Mouse (Mus musculus): Measurements from ENCODE around the gene Wdr78. TPM values are rescaled to one million over a fixed set of nuclear protein-coding genes. Genes with fewer than 3 reads are reported as not detected.

Gene Wdr78
- polyA plus RNA-seq, 1 experiment: 0.47 TPM

DNA sequence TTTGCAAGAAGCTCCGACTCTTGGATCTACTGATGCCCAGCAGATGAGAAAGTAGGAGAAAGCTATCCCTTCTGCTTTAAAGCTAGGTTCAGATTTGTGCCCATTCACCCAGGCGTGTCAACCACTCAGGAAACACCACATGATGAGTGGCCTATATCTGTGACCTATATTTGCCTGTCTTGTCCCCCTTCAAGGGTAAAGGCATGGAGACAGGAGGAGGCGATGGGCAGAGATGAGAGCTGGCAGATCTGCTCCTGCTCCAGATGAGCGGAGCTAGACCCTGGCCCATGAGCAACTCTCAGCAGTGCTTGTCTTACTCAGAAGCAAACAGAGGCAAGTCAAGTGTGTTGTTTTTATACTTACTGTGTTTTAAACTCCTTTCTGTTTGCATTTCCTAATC, 103.6 kb downstream of the Wdr78 start:
- TF ChIP-seq MYOD1 (IDR thresholded peaks at IDR 0.05; ENCODE audit: control insufficient read depth in 1 of 3, insufficient read length in 2 of 3, low read depth in 2 of 3) (no peak), MAX (IDR thresholded peaks at IDR 0.05; ENCODE audit: low read depth) (no peak), POLR2A (IDR thresholded peaks at IDR 0.05; ENCODE audit: insufficient read length, low read depth) (no peak), USF1 (IDR thresholded peaks at IDR 0.05; ENCODE audit: low read depth) (no peak), E2F4 (IDR thresholded peaks at IDR 0.05; ENCODE audit: insufficient read depth) (no peak), TCF12 (IDR thresholded peaks at IDR 0.05; ENCODE audit: insufficient read depth, poor library complexity, severe bottlenecking) (no peak), TCF3 (IDR thresholded peaks at IDR 0.05; ENCODE audit: insufficient read length, low read depth) (no peak), CEBPB (IDR thresholded peaks at IDR 0.05; ENCODE audit: insufficient read depth, poor library complexity, severe bottlenecking) (no peak), POLR2AphosphoS2 (IDR thresholded peaks at IDR 0.05; ENCODE audit: insufficient read length, low read depth) (no peak), SRF (IDR thresholded peaks at IDR 0.05; ENCODE audit: control insufficient read depth, insufficient read length, low read depth) (no peak), MYOG (IDR thresholded peaks at IDR 0.05; ENCODE audit: control insufficient read depth in 1 of 3, insufficient read depth in 1 of 3, insufficient read length in 2 of 3, low read depth in 2 of 3) (no peak), REST (IDR thresholded peaks at IDR 0.05; ENCODE audit: insufficient read depth, insufficient read length) (no peak)
- no peak overlapping the region for H3ac ChIP-seq (ENCODE audit: control insufficient read depth, insufficient read length)
- H3K79me2 ChIP-seq (ENCODE audit: control insufficient read depth, insufficient read depth): no peaks in the 10 kb centered on the region

DNA sequence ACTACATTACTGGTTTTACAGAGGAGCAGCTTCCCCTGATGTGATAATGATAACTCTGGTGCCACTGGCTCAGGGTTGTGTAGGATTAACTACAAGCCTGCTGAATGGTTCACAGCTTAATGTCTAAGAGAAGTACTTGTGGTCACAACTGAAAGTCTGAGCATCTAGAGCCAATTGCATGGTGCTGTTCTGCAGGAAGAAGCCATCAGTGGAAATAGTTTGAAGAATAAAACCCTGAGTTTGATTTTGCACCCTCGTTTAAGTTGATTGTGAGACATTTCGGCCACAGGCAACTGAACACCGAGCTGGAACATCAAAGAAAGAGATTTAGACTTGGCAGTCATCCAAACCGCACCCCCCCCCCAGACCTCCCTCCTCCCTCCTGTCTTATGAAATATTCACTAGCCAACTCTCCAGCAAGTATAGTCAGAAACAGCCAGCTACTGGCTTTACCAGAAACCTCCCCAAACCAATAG, 107.4 kb downstream of the Wdr78 start:
- Histone ChIP-seq H3K79me2 (ENCODE audit: control insufficient read depth, insufficient read depth) (no peaks in the 10 kb centered on the region), H3K4me2 (ENCODE audit: low read depth) (no peak overlapping the region), H3K27me3 (ENCODE audit: control insufficient read depth, insufficient read depth, insufficient read length) (no peaks in the 10 kb centered on the region), H3K4me3 (no peak overlapping the region), H3K36me3 (ENCODE audit: control insufficient read depth, insufficient read depth) (no peaks in the 10 kb centered on the region), H3ac (ENCODE audit: control insufficient read depth, insufficient read length) (no peak overlapping the region)
- TF ChIP-seq E2F4 (IDR thresholded peaks at IDR 0.05; ENCODE audit: insufficient read depth) (no peak), REST (IDR thresholded peaks at IDR 0.05; ENCODE audit: insufficient read depth, insufficient read length) (no peak), SRF (IDR thresholded peaks at IDR 0.05; ENCODE audit: control insufficient read depth, insufficient read length, low read depth) (no peak), POLR2AphosphoS2 (IDR thresholded peaks at IDR 0.05; ENCODE audit: insufficient read length, low read depth) (no peak), USF1 (IDR thresholded peaks at IDR 0.05; ENCODE audit: low read depth) (no peak), MAX (IDR thresholded peaks at IDR 0.05; ENCODE audit: low read depth) (no peak), TCF12 (IDR thresholded peaks at IDR 0.05; ENCODE audit: insufficient read depth, poor library complexity, severe bottlenecking) (no peak), TCF3 (IDR thresholded peaks at IDR 0.05; ENCODE audit: insufficient read length, low read depth) (no peak), CEBPB (IDR thresholded peaks at IDR 0.05; ENCODE audit: insufficient read depth, poor library complexity, severe bottlenecking) (no peak), MYOG (IDR thresholded peaks at IDR 0.05; ENCODE audit: control insufficient read depth in 1 of 3, insufficient read depth in 1 of 3, insufficient read length in 2 of 3, low read depth in 2 of 3) (no peak), POLR2A (IDR thresholded peaks at IDR 0.05; ENCODE audit: insufficient read length, low read depth) (no peak), MYOD1 (IDR thresholded peaks at IDR 0.05; ENCODE audit: control insufficient read depth in 1 of 3, insufficient read length in 2 of 3, low read depth in 2 of 3) (no peak)

More for the DNA sequence above, 103.6 kb downstream of the Wdr78 start:
- no peak overlapping the region for H3K4me3 ChIP-seq
- H3K36me3 ChIP-seq (ENCODE audit: control insufficient read depth, insufficient read depth): no peaks in the 10 kb centered on the region
- H3K4me2 ChIP-seq (ENCODE audit: low read depth): no peak overlapping the region
- no peaks in the 10 kb centered on the region for H3K27me3 ChIP-seq (ENCODE audit: control insufficient read depth, insufficient read depth, insufficient read length)

DNA sequence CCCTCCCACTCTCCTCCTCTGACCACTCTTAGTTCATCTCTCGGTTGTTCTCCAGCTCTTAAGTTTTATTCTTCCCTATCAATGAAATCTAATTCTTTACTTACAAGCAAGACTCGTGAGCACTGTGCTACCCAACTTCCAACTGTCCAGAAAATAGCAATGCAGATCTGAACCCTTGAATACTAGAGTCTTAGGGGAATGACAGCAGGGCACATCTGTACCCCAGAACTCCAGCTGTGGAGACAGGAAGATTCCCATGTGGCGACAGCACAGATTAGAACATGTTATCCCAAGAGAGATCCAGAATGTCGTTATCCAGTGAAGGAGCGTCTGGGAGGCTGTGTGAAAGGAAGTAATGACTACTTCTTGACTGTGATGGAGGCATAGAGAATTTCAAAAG, 108.1 kb downstream of the Wdr78 start:
- H3K36me3 ChIP-seq (ENCODE audit: control insufficient read depth, insufficient read depth): no peaks in the 10 kb centered on the region
- no peaks in the 10 kb centered on the region for H3K79me2 ChIP-seq (ENCODE audit: control insufficient read depth, insufficient read depth)
- TF ChIP-seq USF1 (IDR thresholded peaks at IDR 0.05; ENCODE audit: low read depth) (no peak), POLR2A (IDR thresholded peaks at IDR 0.05; ENCODE audit: insufficient read length, low read depth) (no peak), POLR2AphosphoS2 (IDR thresholded peaks at IDR 0.05; ENCODE audit: insufficient read length, low read depth) (no peak), TCF3 (IDR thresholded peaks at IDR 0.05; ENCODE audit: insufficient read length, low read depth) (no peak), CEBPB (IDR thresholded peaks at IDR 0.05; ENCODE audit: insufficient read depth, poor library complexity, severe bottlenecking) (no peak), MYOG (IDR thresholded peaks at IDR 0.05; ENCODE audit: control insufficient read depth in 1 of 3, insufficient read depth in 1 of 3, insufficient read length in 2 of 3, low read depth in 2 of 3) (no peak), E2F4 (IDR thresholded peaks at IDR 0.05; ENCODE audit: insufficient read depth) (no peak), SRF (IDR thresholded peaks at IDR 0.05; ENCODE audit: control insufficient read depth, insufficient read length, low read depth) (no peak), MYOD1 (IDR thresholded peaks at IDR 0.05; ENCODE audit: control insufficient read depth in 1 of 3, insufficient read length in 2 of 3, low read depth in 2 of 3) (no peak), TCF12 (IDR thresholded peaks at IDR 0.05; ENCODE audit: insufficient read depth, poor library complexity, severe bottlenecking) (no peak), REST (IDR thresholded peaks at IDR 0.05; ENCODE audit: insufficient read depth, insufficient read length) (no peak), MAX (IDR thresholded peaks at IDR 0.05; ENCODE audit: low read depth) (no peak)
- H3ac ChIP-seq (ENCODE audit: control insufficient read depth, insufficient read length): no peak overlapping the region
- H3K4me3 ChIP-seq: no peak overlapping the region
- no peaks in the 10 kb centered on the region for H3K27me3 ChIP-seq (ENCODE audit: control insufficient read depth, insufficient read depth, insufficient read length)
- H3K4me2 ChIP-seq (ENCODE audit: low read depth): no peak overlapping the region

DNA sequence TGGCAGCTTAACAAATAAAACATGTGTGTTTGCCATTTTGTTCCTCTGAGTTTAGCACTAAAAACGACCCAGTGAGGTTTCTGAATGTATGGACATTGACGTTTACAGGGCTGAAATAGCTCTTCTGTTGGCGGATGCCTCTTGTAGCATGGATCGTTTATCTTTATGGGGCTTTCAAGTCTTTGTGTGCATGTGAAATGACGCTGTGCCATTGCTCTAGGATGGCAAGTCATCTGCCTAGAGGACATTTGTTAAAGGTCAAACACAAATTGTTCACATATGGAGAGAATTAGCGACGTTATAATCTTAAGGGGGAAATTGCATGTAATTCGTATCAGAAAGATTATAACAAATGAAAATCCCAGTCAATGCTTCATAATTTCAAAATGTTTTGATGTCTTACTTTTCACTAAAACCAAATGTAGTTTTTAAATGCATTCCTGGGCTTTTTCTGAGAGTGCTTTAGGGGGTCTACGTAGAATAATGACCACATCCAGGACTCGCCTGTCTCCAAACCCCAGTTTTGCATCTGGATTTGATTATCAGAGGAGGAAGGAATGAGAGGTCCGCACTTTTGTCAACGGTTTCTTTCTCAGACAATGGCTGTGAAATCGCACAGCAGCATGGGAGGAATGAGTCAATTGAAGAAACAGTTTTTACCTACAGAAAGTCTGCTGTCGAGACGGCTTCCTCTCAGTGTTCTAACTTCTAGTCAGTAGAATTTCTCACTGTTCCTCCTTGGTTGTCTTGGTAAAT, 109.0 kb downstream of the Wdr78 start:
- Histone ChIP-seq H3K4me2 (ENCODE audit: low read depth) (no peak overlapping the region), H3K27me3 (ENCODE audit: control insufficient read depth, insufficient read depth, insufficient read length) (no peaks in the 10 kb centered on the region), H3K79me2 (ENCODE audit: control insufficient read depth, insufficient read depth) (no peaks in the 10 kb centered on the region), H3K4me3 (no peak overlapping the region), H3K36me3 (ENCODE audit: control insufficient read depth, insufficient read depth) (no peaks in the 10 kb centered on the region), H3ac (ENCODE audit: control insufficient read depth, insufficient read length) (no peak overlapping the region)
- TF ChIP-seq E2F4 (IDR thresholded peaks at IDR 0.05; ENCODE audit: insufficient read depth) (no peak), REST (IDR thresholded peaks at IDR 0.05; ENCODE audit: insufficient read depth, insufficient read length) (no peak), USF1 (IDR thresholded peaks at IDR 0.05; ENCODE audit: low read depth) (no peak), MYOG (IDR thresholded peaks at IDR 0.05; ENCODE audit: control insufficient read depth in 1 of 3, insufficient read depth in 1 of 3, insufficient read length in 2 of 3, low read depth in 2 of 3) (no peak), TCF12 (IDR thresholded peaks at IDR 0.05; ENCODE audit: insufficient read depth, poor library complexity, severe bottlenecking) (no peak), POLR2A (IDR thresholded peaks at IDR 0.05; ENCODE audit: insufficient read length, low read depth) (no peak), POLR2AphosphoS2 (IDR thresholded peaks at IDR 0.05; ENCODE audit: insufficient read length, low read depth) (no peak), MYOD1 (IDR thresholded peaks at IDR 0.05; ENCODE audit: control insufficient read depth in 1 of 3, insufficient read length in 2 of 3, low read depth in 2 of 3) (no peak), MAX (IDR thresholded peaks at IDR 0.05; ENCODE audit: low read depth) (no peak)
